Mouse (Mus musculus) cerebellum, postnatal 4 days (tissue): ENCODE measurements around the gene Dhps.
"Not testable (repeated sequence)": the region's sequence is repeated elsewhere in the genome, so short reads cannot be mapped to it uniquely, and the experiment has no call there.

Experiments
- DNase-seq, 2 experiments: peaks; one replicate each; pipeline ENCODE4 v3.0.0; 2022; ENCODE audit warnings: low spot score in 2 of 2, mixed read lengths in 1 of 2

Gene Dhps

DNA sequence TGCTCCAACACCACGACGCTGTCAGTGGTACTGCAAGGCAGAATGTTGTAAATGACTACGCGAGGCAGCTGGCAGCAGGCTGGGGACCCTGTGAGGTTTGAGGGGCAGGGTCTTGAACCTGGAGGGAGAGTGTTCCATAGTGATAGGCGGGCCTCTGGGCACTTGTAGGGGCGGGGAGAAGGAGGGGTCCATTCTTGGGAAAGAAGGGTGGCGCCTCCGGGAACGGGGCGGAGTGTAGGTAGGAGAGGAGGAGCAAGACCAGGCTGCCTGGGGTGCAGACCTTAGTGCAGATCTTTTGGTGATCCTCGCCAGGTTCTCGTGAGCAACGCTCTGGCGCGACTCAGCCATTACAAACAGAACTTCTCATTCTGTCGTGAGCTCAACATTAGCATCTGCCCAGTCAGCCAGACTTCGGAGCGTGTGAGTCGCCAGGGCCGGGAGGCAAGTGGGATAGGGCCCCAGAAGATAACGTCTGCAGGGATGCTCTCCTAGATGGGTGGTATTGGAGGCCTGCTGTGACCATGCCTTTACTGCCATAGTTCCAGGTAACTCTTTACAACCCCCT is 20.1 kb downstream of the Dhps start:
- DNase-seq: no peak

GRCm38 (mm10) chr8:85095051-85095450 is 23.5 kb downstream of the Dhps start:
- DNase-seq: no peak

- no peak for DNase-seq
Observed at GRCm38 (mm10) chr8:85095566-85095965, 24.0 kb downstream of the Dhps start.

- no peak for DNase-seq
Observed at GRCm38 (mm10) chr8:85096196-85096595, 24.6 kb downstream of the Dhps start.

DNA sequence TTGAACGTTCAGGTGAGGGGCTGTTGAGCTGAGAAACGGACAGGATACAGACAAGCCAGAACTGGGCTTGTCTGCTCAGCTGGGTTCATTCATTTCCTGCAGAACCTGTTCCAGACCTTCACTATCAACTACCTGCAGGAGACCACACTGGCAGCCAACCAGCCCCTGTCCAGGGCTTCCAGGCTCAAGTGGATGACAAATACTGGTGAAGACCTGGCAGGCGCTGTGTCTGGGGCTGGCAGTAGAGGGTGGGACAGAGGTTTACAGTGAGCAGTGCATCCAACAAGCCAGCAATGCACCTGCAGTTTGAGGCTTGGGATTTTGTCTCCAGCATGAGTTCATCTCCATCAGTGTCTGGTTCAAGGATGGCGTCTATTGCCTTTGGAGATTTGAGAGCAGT is 25.3 kb downstream of the Dhps start:
- DNase-seq: no peak

DNA sequence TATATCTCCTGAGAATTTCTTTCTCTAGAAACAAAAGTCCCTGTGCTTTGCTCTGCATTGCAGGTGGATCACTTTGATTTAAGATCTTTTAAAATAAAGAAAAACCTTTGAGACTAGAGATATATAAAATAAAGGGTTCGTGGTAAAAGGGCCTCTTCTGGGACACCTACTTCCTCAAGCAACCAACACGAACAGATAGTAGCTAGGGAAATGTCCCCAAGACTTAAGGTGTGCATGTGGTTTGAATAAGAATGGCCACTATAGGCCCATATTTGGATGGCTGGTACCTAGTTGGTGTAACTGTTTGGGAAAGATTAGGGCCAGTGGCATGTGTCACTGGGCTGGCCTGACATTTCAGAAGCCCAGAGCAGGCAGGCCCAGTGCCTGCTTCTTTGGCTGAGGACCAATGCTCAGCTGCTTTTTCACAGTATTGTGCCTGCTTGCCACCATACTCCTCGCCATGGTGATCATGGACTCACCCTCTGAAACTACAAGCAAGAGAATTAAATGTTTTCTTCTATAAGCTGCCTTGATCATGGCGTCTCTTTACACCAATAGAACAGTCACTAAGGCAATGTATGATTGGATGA is 28.6 kb downstream of the Dhps start:
- no peak for DNase-seq

DNA sequence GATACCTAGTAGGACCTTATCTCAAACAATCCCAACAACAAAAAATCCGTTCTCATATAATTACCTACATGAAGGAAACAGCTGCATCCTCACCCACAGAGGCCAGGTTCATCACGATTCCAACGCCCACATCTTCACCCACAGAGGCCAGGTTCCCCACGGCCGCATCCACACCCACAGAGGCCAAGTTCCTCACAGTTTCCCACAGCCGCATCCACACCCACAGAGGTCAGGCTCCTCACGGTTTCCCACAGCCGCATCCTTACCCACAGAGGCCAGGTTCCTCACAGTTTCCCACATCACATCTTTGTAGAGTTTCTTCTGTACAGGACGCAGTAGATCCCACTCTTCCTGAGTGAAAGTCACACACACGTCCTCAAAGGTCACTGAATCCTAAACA is 41.7 kb downstream of the Dhps start:
- no peak for DNase-seq

- no peak for DNase-seq
Observed at GRCm38 (mm10) chr8:85115501-85115900, 43.9 kb downstream of the Dhps start.

- DNase-seq: no peak
Observed at GRCm38 (mm10) chr8:85116984-85117383, 45.4 kb downstream of the Dhps start.

DNA sequence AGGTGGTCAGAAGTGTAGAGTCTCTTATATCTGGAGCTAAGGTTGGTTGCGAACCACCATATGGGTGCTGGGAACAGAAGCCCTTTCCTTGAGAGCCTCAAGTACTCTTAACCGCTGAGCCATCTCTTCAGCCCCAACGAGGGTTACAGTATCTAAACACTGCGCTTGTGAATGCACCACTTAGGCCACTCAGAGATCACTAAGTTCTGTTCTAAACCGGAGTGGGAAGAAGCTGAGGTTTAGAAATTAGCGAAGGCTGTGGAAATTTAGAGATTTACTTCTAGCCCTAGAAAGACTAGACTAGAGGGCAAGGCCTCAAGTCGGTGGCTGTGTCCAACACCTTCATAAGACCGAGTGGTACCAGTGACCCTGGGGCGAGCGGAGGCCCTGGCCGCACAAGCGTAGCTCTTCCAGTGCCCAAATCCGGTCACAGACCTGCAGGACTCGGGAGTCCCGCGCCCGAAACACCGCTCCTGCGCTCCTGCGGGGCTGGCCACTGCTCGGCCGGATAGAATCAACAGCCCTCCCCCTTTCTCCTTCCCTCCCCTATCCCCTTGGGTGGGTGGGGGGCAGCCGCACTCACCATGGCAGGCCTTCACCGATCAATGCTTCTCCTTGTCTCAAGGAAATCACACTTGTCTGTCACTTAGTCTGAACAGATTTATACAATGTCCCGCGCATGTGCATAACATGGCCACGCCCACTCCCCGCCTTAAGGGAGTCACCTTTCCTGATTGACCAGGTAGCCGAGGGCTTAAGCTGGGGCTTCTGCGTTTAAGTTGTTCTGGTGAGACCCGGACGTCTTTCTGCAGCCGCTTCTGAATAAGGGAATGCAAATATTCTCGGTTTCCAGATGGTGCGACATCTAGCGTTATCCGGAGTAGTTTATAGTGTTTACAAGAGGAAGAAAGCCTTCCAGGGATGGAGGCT is 47.8 kb downstream of the Dhps start:
- DNase-seq: peak; percentile 43 to 67

DNA sequence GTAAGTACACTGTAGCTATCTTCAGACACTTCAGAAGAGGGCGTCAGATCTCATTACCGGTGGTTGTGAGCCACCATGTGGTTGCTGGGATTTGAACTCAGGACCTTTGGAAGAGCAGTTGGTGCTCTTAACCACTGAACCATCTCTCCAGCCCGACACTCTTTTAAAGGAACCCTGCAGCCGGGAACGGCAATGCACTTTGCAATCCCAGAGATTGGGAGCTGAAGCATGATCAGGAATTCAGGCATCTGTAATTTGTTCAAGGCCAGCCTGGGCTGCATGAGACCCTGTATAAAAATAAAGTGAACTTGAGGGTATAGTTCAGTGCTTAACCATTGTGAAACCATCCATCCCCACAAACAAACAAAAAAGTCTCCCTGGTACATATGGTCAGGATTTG is 48.7 kb downstream of the Dhps start:
- not testable (repeated sequence) for DNase-seq

GRCm38 (mm10) chr8:85122995-85123394 is 51.4 kb downstream of the Dhps start, which contains the start of gene Zfp791:
Zfp791 (minus strand) TSS chr8:85123095.
- no peak for DNase-seq

- DNase-seq: no peak
Observed at GRCm38 (mm10) chr8:85123691-85124090, 52.1 kb downstream of the Dhps start.
